Mouse (Mus musculus) forebrain, embryonic 16.5 days (tissue): ENCODE measurements around the gene Klhl8. TPM values are rescaled to one million over a fixed set of nuclear protein-coding genes. Genes with fewer than 3 reads are reported as not detected.

Experiments used
- ATAC-seq: fragments of 200-750 bp; cut with Nextera tagmentation; 2 replicates; pipeline ENCODE4 v1.8.0; 2017; ENCODE audit warnings: mild to moderate bottlenecking, moderate library complexity
- H3K27ac ChIP-seq: fragments of 300-500 bp; sonication (generic); 2 replicates; pipeline ENCODE4 v1.5.1; 2014; ENCODE audit warnings: low read length, control low read depth
- H3K27me3 ChIP-seq: fragments of 300-500 bp; sonication (generic); replicated peaks from 2 replicates; pipeline ENCODE4 v1.6.1; 2014; ENCODE audit warnings: low read length; ENCODE audit not compliant: control insufficient read depth, insufficient read depth
- H3K36me3 ChIP-seq: fragments of 300-500 bp; sonication (generic); 2 replicates; pipeline ENCODE4 v1.6.1; 2014; ENCODE audit not compliant: control insufficient read depth, insufficient read depth
- H3K4me1 ChIP-seq: fragments of 300-500 bp; sonication (generic); replicated peaks from 2 replicates; pipeline ENCODE4 v1.6.1; 2014; ENCODE audit warnings: low read length; ENCODE audit not compliant: control insufficient read depth, insufficient read depth
- H3K4me2 ChIP-seq: fragments of 300-500 bp; sonication (generic); 2 replicates; pipeline ENCODE4 v1.6.1; 2014; ENCODE audit warnings: mild to moderate bottlenecking, low read length, control low read depth
- H3K4me3 ChIP-seq: fragments of 300-500 bp; sonication (generic); replicated peaks from 2 replicates; pipeline ENCODE4 v1.5.1; 2014; ENCODE audit warnings: mild to moderate bottlenecking, low read length, control low read depth
- H3K9ac ChIP-seq: fragments of 300-500 bp; sonication (generic); replicated peaks from 2 replicates; pipeline ENCODE4 v1.6.1; 2014; ENCODE audit warnings: low read depth, low read length, control low read depth
- H3K9me3 ChIP-seq: fragments of 300-500 bp; sonication (generic); 2 replicates; pipeline ENCODE4 v1.6.1; 2016; ENCODE audit warnings: low read length; ENCODE audit not compliant: control insufficient read depth
- WGBS: fragments of 180-500 bp; shearing (Covaris S2); extraction: QIAGEN DNeasy Blood & Tissue Kit; methylation state at CpG from one replicate; pipeline ENCODE4 v1.1.7; 2014; 5-methylcytosine and 5-hydroxymethylcytosine counted together
- polyA plus RNA-seq: library from polyadenylated mRNA; unstranded; fragments of >200 nt; fragmentation: Nextera tagmentation; extraction: Ambion mirVana; gene quantifications from 2 replicates; pipeline ENCODE4 v1.2.1, GENCODE M21; 2015

The Klhl8 gene
- polyA plus RNA-seq, 1 experiment from 2014 or later = 48.8 TPM

- peak; percentile 3; the same call in 1 of the 2 replicates for ATAC-seq
These were observed 55.4 kb downstream of the Klhl8 start for GRCm38 (mm10) chr5:103855483-103856211.

GRCm38 (mm10) chr5:103854807-103855194 lies 56.3 kb downstream of the Klhl8 start:
- WGBS = 35% methylated on average over 5 of the region's 5 CpGs
- no peak overlapping the region for H3K4me2 ChIP-seq
- no peaks in the 10 kb centered on the region for H3K36me3 ChIP-seq
- peak overlapping the region; percentile 39; the same call in 1 of the 2 replicates for H3K27ac ChIP-seq
- ATAC-seq = no peak
- H3K4me1 ChIP-seq = peaks cover 29% of the 10 kb centered on the region
- H3K9me3 ChIP-seq = no peaks in the 10 kb centered on the region
- H3K27me3 ChIP-seq = no peaks in the 10 kb centered on the region
- H3K9ac ChIP-seq = peak overlapping the region; percentile 30; the same call in 1 of the 2 replicates
- no peak overlapping the region for H3K4me3 ChIP-seq

More at GRCm38 (mm10) chr5:103855483-103856211, 55.4 kb downstream of the Klhl8 start:
- WGBS = 87% methylated on average over 14 of the region's 14 CpGs
- Histone ChIP-seq H3K9ac (no peak overlapping the region), H3K4me1 (peaks cover 29% of the 10 kb centered on the region), H3K27ac (peak overlapping the region; percentile 46; the same call in 1 of the 2 replicates), H3K36me3 (no peaks in the 10 kb centered on the region), H3K4me2 (no peak overlapping the region), H3K9me3 (no peaks in the 10 kb centered on the region), H3K27me3 (no peaks in the 10 kb centered on the region), H3K4me3 (no peak overlapping the region)

GRCm38 (mm10) chr5:103854041-103854806 lies 56.8 kb downstream of the Klhl8 start:
- H3K27me3 ChIP-seq = no peaks in the 10 kb centered on the region
- no peak overlapping the region for H3K4me3 ChIP-seq
- no peak overlapping the region; the same call in 1 of the 2 replicates for H3K9ac ChIP-seq
- H3K4me1 ChIP-seq = peaks cover 29% of the 10 kb centered on the region
- H3K27ac ChIP-seq = peak overlapping the region; percentile 80
- H3K4me2 ChIP-seq = peak overlapping the region; percentile 9; the same call in 1 of the 2 replicates
- no peaks in the 10 kb centered on the region for H3K36me3 ChIP-seq
- peak; percentile 68 for ATAC-seq
- H3K9me3 ChIP-seq = no peaks in the 10 kb centered on the region
- 61% methylated on average over 17 of the region's 17 CpGs for WGBS

- ATAC-seq = no peak
- Histone ChIP-seq H3K27ac (no peak overlapping the region), H3K27me3 (no peaks in the 10 kb centered on the region), H3K9ac (no peak overlapping the region), H3K4me2 (no peak overlapping the region), H3K4me3 (no peak overlapping the region), H3K4me1 (peaks cover 29% of the 10 kb centered on the region), H3K9me3 (no peaks in the 10 kb centered on the region), H3K36me3 (no peaks in the 10 kb centered on the region)
- 84% methylated on average over 4 of the region's 4 CpGs for WGBS
These were observed 58.1 kb downstream of the Klhl8 start for GRCm38 (mm10) chr5:103852756-103853549.

- Histone ChIP-seq H3K9me3 (no peaks in the 10 kb centered on the region), H3K27me3 (no peaks in the 10 kb centered on the region), H3K4me1 (peaks cover 14% of the 10 kb centered on the region), H3K27ac (no peak overlapping the region), H3K4me3 (no peak overlapping the region), H3K36me3 (no peaks in the 10 kb centered on the region; the same call in 1 of the 2 replicates), H3K4me2 (no peak overlapping the region), H3K9ac (no peak overlapping the region)
- WGBS = 94% methylated on average over 8 of the region's 8 CpGs
- no peak for ATAC-seq
These were observed 62.5 kb downstream of the Klhl8 start for GRCm38 (mm10) chr5:103848546-103848945.

GRCm38 (mm10) chr5:103846609-103847008 lies 64.5 kb downstream of the Klhl8 start:
- ATAC-seq = no peak
- no peak overlapping the region for H3K27ac ChIP-seq
- H3K36me3 ChIP-seq = no peaks in the 10 kb centered on the region; the same call in 1 of the 2 replicates
- H3K4me2 ChIP-seq = no peak overlapping the region
- H3K9ac ChIP-seq = no peak overlapping the region
- no peaks in the 10 kb centered on the region for H3K27me3 ChIP-seq
- 56% methylated on average over 5 of the region's 5 CpGs for WGBS
- H3K4me1 ChIP-seq = peaks cover 14% of the 10 kb centered on the region
- no peaks in the 10 kb centered on the region for H3K9me3 ChIP-seq
- H3K4me3 ChIP-seq = no peak overlapping the region

- Histone ChIP-seq H3K4me3 (no peak overlapping the region), H3K4me2 (no peak overlapping the region), H3K4me1 (peaks cover 14% of the 10 kb centered on the region), H3K27me3 (no peaks in the 10 kb centered on the region), H3K9me3 (no peaks in the 10 kb centered on the region), H3K36me3 (no peaks in the 10 kb centered on the region; the same call in 1 of the 2 replicates), H3K9ac (no peak overlapping the region), H3K27ac (no peak overlapping the region)
- ATAC-seq = no peak
- WGBS = 82% methylated on average over 10 of the region's 10 CpGs
These were observed 64.9 kb downstream of the Klhl8 start for GRCm38 (mm10) chr5:103846154-103846551.

- Histone ChIP-seq H3K36me3 (no peaks in the 10 kb centered on the region; the same call in 1 of the 2 replicates), H3K27ac (no peak overlapping the region), H3K9me3 (no peaks in the 10 kb centered on the region), H3K4me2 (no peak overlapping the region), H3K4me3 (no peak overlapping the region), H3K27me3 (no peaks in the 10 kb centered on the region), H3K4me1 (peaks cover 14% of the 10 kb centered on the region), H3K9ac (no peak overlapping the region)
- 45% methylated on average over 19 of the region's 19 CpGs for WGBS
- peak; percentile 80 for ATAC-seq
These were observed 65.5 kb downstream of the Klhl8 start for GRCm38 (mm10) chr5:103845418-103846153.
